Comparison of ENCODE assay signal across 8 mouse cellular contexts in genomic region chr19:15868865-15869698, GRCm38 (mm10).
A peak's percentile ranks its signal among the peaks of the same experiment; 100 is the strongest.
DNase-seq lines count a peak whose midpoint lies in the region; ATAC-seq and TF ChIP-seq lines count a peak whose summit lies in the region.

No protein-coding gene starts in this region.

- H3K27ac ChIP-seq in kidney, adult 2 months (ENCODE audit: insufficient read depth, low read depth, low read length) = no peak overlapping the region
- H3K27ac ChIP-seq in forebrain, embryonic 14.5 days (ENCODE audit: low read depth, low read length) = no peak overlapping the region

- WGBS in kidney, adult 2 months = 21% methylated on average over 7 of the region's 7 CpGs
- WGBS in forebrain, embryonic 14.5 days = 16% methylated on average over 7 of the region's 7 CpGs

- H3K4me2 ChIP-seq in forebrain, embryonic 14.5 days (ENCODE audit: low read length) = no peak overlapping the region

- H3K4me3 ChIP-seq in kidney, adult 2 months (ENCODE audit: insufficient read depth, low read depth, low read length) = no peak overlapping the region
- H3K4me3 ChIP-seq in forebrain, embryonic 14.5 days (ENCODE audit: low read depth, low read length) = no peak overlapping the region

- no peak; the same call in 1 of the 2 replicates for TF ChIP-seq CTCF in kidney, adult 2 months (conservative IDR thresholded peaks at IDR 0.05; ENCODE audit: insufficient read depth, insufficient read length, low read depth, low read length)
- peak; percentile 56 for TF ChIP-seq CTCF in Patski (IDR thresholded peaks at IDR 0.05)

- H3K9ac ChIP-seq in forebrain, embryonic 14.5 days (ENCODE audit: low read length) = no peak overlapping the region

- no peaks in the 10 kb centered on the region for H3K4me1 ChIP-seq in kidney, adult 2 months (ENCODE audit: control insufficient read depth, insufficient read depth, low read length)
- peaks cover 6% of the 10 kb centered on the region; the same call in 1 of the 2 replicates for H3K4me1 ChIP-seq in forebrain, embryonic 14.5 days (ENCODE audit: control insufficient read depth, insufficient read depth, low read length)

- CTCF ChIA-PET in Patski (lab: Charles Lee) = interaction anchor here (0.9 to 5.5 kb wide), 4 partner anchors 12 to 96 kb away, joined by 3 to 59 read pairs (median 4); no protein-coding TSS in a partner anchor

- no peaks in the 10 kb centered on the region for H3K27me3 ChIP-seq in kidney, adult 2 months (replicated peaks; ENCODE audit: control insufficient read depth, insufficient read depth, low read length)
- H3K27me3 ChIP-seq in Patski = peaks cover 2% of the 10 kb centered on the region
- no peaks in the 10 kb centered on the region for H3K27me3 ChIP-seq in forebrain, embryonic 14.5 days (replicated peaks; ENCODE audit: control insufficient read depth, insufficient read depth, low read length)

- no peaks in the 10 kb centered on the region for H3K36me3 ChIP-seq in kidney, adult 2 months (ENCODE audit: control insufficient read depth, insufficient read depth, low read length)
- no peaks in the 10 kb centered on the region for H3K36me3 ChIP-seq in forebrain, embryonic 14.5 days (ENCODE audit: control insufficient read depth, insufficient read depth, low read length)

- peak; percentile 2 for DNase-seq in kidney, adult 2 months
- DNase-seq in kidney, adult 18-20 months = no peak
- no peak for DNase-seq in Patski (ENCODE audit: low read depth, low spot score)
- peak; percentile 83 for DNase-seq in forebrain, embryonic 14.5 days (ENCODE audit: low spot score)
- peak; percentile 9 to 30 for DNase-seq in left cerebral cortex, adult 18-20 months (ENCODE audit: low spot score in 2 of 2)
- DNase-seq in neural tube, embryonic 10.5 days (ENCODE audit: extremely low spot score, low spot score) = peak; percentile 18
- DNase-seq in urinary bladder, adult 2 months (ENCODE audit: low spot score) = no peak

- no peak for ATAC-seq in Patski
- ATAC-seq in forebrain, embryonic 14.5 days = peak; percentile 82
- no peak for ATAC-seq in granulocyte monocyte progenitor cell, adult 5-6 weeks (replicated peaks; ENCODE audit: poor library complexity, severe bottlenecking)

- H3K9me3 ChIP-seq in forebrain, embryonic 14.5 days (replicated peaks; ENCODE audit: control insufficient read depth, low read length) = no peaks in the 10 kb centered on the region

- in situ Hi-C loops in Patski (cut with MboI; ENCODE audit: low pct_unique_long_range_greater_than_20kb) = loop anchor here (5.0 to 25.0 kb wide), 2 partner anchors 93 to 1882 kb away; no protein-coding TSS in a partner anchor

- POLR2A ChIA-PET in Patski (lab: Charles Lee) = interaction anchor here (0.6 to 0.7 kb wide), 2 partner anchors 58 to 59 kb away, joined by 3 read pairs; no protein-coding TSS in a partner anchor

- TF ChIP-seq POLR2A in kidney, adult 2 months (IDR thresholded peaks at IDR 0.05; ENCODE audit: low read depth, low read length) = no peak

Comparison
In these comparisons a context has a peak if more than half of its experiments do, and no peak if none do; other contexts are left out.
1. DNase-seq: peak in kidney, adult 2 months (single experiment), forebrain, embryonic 14.5 days (single experiment), left cerebral cortex, adult 18-20 months (2 of 2) and neural tube, embryonic 10.5 days (single experiment); none in kidney, adult 18-20 months (single experiment), Patski (single experiment) and urinary bladder, adult 2 months (single experiment).